Mouse (Mus musculus): ENCODE results near the gene Crip2.
A peak's percentile ranks its signal among the peaks of the same experiment; 100 is the strongest.

The Crip2 gene

GRCm38 (mm10) chr12:113185442-113186291 lies 45.6 kb downstream of the Crip2 start, which contains the start of gene Tmem121:
TSS of gene Tmem121 (plus strand) at chr12:113185930.
- peak; percentile 57 for DNase-seq

GRCm38 (mm10) chr12:113186326-113187010 lies 46.4 kb downstream of the Crip2 start:
- peak; percentile 40 for DNase-seq

GRCm38 (mm10) chr12:113187011-113187375 lies 47.0 kb downstream of the Crip2 start:
- no peak for DNase-seq

GRCm38 (mm10) chr12:113187584-113188295 lies 47.7 kb downstream of the Crip2 start:
- DNase-seq, result peak; percentile 97

- no peak for DNase-seq
Observed at GRCm38 (mm10) chr12:113188349-113189055, 48.5 kb downstream of the Crip2 start.

- DNase-seq, result no peak
Observed at GRCm38 (mm10) chr12:113193423-113193822, 53.4 kb downstream of the Crip2 start.

Measured in right cerebral cortex, postnatal 4 days (tissue).